Mouse (Mus musculus) left cerebral cortex, postnatal 36 days (tissue): ENCODE data around the gene Xylt1. TPM values are rescaled to one million over a fixed set of nuclear protein-coding genes. Genes with fewer than 3 reads are reported as not detected.

Experiments
- DNase-seq, 2 experiments: peaks; one replicate each; pipeline ENCODE4 v3.0.0; 2021 to 2022; ENCODE audit warnings: low spot score in 2 of 2, mixed read lengths in 1 of 2
- intact Hi-C: fragments of 180-260 bp; cut with DNase I; formaldehyde crosslinking; loops from one replicate; pipeline ENCODE4 v1.15.1; 2025
- total RNA-seq, 2 experiments: library from RNA; stranded (reverse); gene quantifications; 2 replicates each; pipeline ENCODE4 v1.2.3; 2021

Gene Xylt1
- total RNA-seq, 2 experiments from 2014 or later, result 46.0 to 59.0 TPM

- intact Hi-C loops, result no loop called here
- DNase-seq, result no peak
These were observed 151.9 kb downstream of the Xylt1 start for GRCm38 (mm10) chr7:117532651-117533050.

GRCm38 (mm10) chr7:117533164-117533563 lies 152.4 kb downstream of the Xylt1 start:
- DNase-seq, result no peak
- intact Hi-C loops, result no loop called here

- DNase-seq, result no peak
- intact Hi-C loops, result no loop called here
These were observed 159.2 kb downstream of the Xylt1 start for GRCm38 (mm10) chr7:117539931-117540330.

- intact Hi-C loops, result no loop called here
- no peak for DNase-seq
These were observed 159.6 kb downstream of the Xylt1 start for GRCm38 (mm10) chr7:117540413-117540812.

GRCm38 (mm10) chr7:117541056-117541455 lies 160.3 kb downstream of the Xylt1 start:
- intact Hi-C loops, result no loop called here
- DNase-seq, result no peak

GRCm38 (mm10) chr7:117541681-117542080 lies 160.9 kb downstream of the Xylt1 start:
- DNase-seq, result no peak
- intact Hi-C loops, result no loop called here

- intact Hi-C loops, result no loop called here
- no peak for DNase-seq
These were observed 162.3 kb downstream of the Xylt1 start for GRCm38 (mm10) chr7:117543041-117543440.

- intact Hi-C loops, result no loop called here
- no peak for DNase-seq
These were observed 163.3 kb downstream of the Xylt1 start for GRCm38 (mm10) chr7:117544126-117544525.

GRCm38 (mm10) chr7:117548301-117548700 lies 167.5 kb downstream of the Xylt1 start:
- intact Hi-C loops, result no loop called here
- no peak for DNase-seq

GRCm38 (mm10) chr7:117550916-117551549 lies 170.3 kb downstream of the Xylt1 start:
- intact Hi-C loops, result loop anchor here (10.0 kb wide), 1 partner anchor 166 kb away; the partner anchor contains the start of gene Xylt1
- no peak for DNase-seq

GRCm38 (mm10) chr7:117553228-117553627 lies 172.4 kb downstream of the Xylt1 start:
- intact Hi-C loops, result loop anchor here (10.0 kb wide), 1 partner anchor 168 kb away; the partner anchor contains the start of gene Xylt1
- DNase-seq, result no peak

- no peak for DNase-seq
- intact Hi-C loops, result loop anchor here (10.0 kb wide), 1 partner anchor 171 kb away; the partner anchor contains the start of gene Xylt1
These were observed 175.0 kb downstream of the Xylt1 start for GRCm38 (mm10) chr7:117555735-117556134.

- no peak for DNase-seq
- intact Hi-C loops, result loop anchor here (10.0 kb wide), 1 partner anchor 173 kb away; the partner anchor contains the start of gene Xylt1
These were observed 177.4 kb downstream of the Xylt1 start for GRCm38 (mm10) chr7:117558166-117558565.

- intact Hi-C loops, result loop anchor here (10.0 kb wide), 1 partner anchor 174 kb away; the partner anchor contains the start of gene Xylt1
- DNase-seq, result no peak
These were observed 178.3 kb downstream of the Xylt1 start for GRCm38 (mm10) chr7:117559051-117559450.

GRCm38 (mm10) chr7:117563939-117564499 lies 183.2 kb downstream of the Xylt1 start:
- no peak for DNase-seq
- intact Hi-C loops, result no loop called here

- intact Hi-C loops, result no loop called here
- no peak for DNase-seq
These were observed 183.8 kb downstream of the Xylt1 start for GRCm38 (mm10) chr7:117564627-117565026.

- intact Hi-C loops, result no loop called here
- DNase-seq, result no peak
These were observed 185.3 kb downstream of the Xylt1 start for GRCm38 (mm10) chr7:117566115-117566514.

- intact Hi-C loops, result no loop called here
- no peak for DNase-seq
These were observed 186.1 kb downstream of the Xylt1 start for GRCm38 (mm10) chr7:117566833-117567232.

GRCm38 (mm10) chr7:117567252-117567651 lies 186.5 kb downstream of the Xylt1 start:
- no peak for DNase-seq
- intact Hi-C loops, result no loop called here

- intact Hi-C loops, result no loop called here
- no peak for DNase-seq
These were observed 187.0 kb downstream of the Xylt1 start for GRCm38 (mm10) chr7:117567653-117568340.

- intact Hi-C loops, result no loop called here
- no peak for DNase-seq
These were observed 190.4 kb downstream of the Xylt1 start for GRCm38 (mm10) chr7:117571131-117571530.
